Mouse (Mus musculus): Measurements from ENCODE around the gene Iffo2. TPM values are rescaled to one million over a fixed set of nuclear protein-coding genes. Genes with fewer than 3 reads are reported as not detected.
"Not testable (repeated sequence)": the region's sequence is repeated elsewhere in the genome, so short reads cannot be mapped to it uniquely, and the experiment has no call there.

Iffo2 gene
- total RNA-seq (2021), result 1 to 10 TPM; 8.7 to 9.1 TPM
- long read RNA-seq, experiment 1, partial matches to known transcripts, result 0 of 1 reads
- long read RNA-seq, experiment 1, other reads (novel, unspliced or antisense), result 1 of 1 reads
- long read RNA-seq, experiment 2, partial matches to known transcripts, result 0 of 2 reads
- long read RNA-seq, experiment 2, other reads (novel, unspliced or antisense), result 2 of 2 reads

- not testable (repeated sequence) for DNase-seq
Observed at GRCm38 (mm10) chr4:139530248-139530647, at the start of gene Iffo2. Gene Iffo2 (plus strand): TSS chr4:139530548.

DNA sequence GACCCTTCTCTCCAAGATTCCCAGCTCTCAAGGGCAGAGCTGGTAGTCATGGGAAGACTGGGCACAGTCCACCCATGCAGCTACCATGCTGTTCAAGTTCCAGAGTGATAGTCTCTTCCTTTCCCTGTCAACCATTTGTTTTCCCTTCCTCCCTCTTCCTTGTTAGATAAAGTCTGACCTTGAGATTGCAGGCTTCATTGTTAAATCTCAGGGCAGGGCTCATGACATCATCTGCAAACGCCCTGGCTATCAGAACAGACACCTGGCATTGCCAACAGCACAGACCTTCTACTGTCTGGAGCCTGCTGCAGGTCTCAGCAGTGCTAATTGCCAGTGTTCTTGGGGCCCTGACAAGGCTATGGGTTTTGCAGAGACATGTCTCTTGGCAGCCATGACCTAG lies 48.9 kb upstream of the Iffo2 start:
- no peak for DNase-seq
- intact Hi-C loops (cut with DNase I), result loop anchor here (10.0 kb wide), 1 partner anchor 373 kb away; no protein-coding TSS in a partner anchor

More at GRCm38 (mm10) chr4:139530248-139530647, at the start of gene Iffo2:
- intact Hi-C loops (cut with DNase I), result not testable (repeated sequence)

GRCm38 (mm10) chr4:139483461-139484105 lies 46.8 kb upstream of the Iffo2 start:
- intact Hi-C loops (cut with DNase I), result loop anchor here (10.0 kb wide), 1 partner anchor 371 kb away; no protein-coding TSS in a partner anchor
- no peak for DNase-seq

DNA sequence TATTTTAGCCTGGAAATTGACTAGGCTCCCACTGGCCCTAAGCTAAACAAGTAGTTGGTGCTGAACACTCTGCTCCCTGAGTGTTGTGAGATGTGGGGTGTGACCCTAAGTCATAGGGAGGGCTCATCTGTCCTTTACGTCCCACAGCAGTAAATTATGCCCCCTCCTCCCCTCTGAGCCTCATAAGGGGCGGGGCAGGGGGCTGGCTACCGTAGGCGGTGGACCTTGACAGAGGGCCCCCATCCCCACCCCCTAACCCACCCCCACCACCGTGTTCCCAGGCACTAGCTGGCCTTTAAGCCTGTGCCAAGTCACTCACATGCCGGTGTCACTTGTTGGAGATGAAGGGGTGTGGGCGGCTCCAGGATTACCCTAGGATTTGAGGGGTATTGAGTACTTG lies 45.9 kb upstream of the Iffo2 start:
- intact Hi-C loops (cut with DNase I), result loop anchor here (10.0 kb wide), 1 partner anchor 370 kb away; no protein-coding TSS in a partner anchor
- no peak for DNase-seq

DNA sequence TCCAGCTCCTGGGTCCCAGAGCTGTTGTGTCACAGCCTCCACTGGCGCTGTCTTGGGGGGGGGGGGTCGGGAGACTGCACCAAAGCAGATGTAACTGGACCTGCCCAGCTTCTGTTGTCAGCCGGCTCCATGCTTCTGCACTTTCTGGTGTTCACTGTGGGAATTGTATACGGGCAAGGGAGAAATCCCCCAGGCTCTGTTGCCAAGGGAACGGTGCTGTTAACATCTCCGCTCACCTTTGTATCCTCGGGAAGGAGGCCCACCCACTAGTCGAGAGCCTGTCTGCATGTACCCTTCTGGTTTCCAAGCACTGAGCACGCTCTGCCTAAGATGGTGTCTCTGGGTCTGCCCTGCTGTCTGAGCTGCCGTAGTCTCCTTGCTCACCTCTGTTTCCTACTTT lies 43.3 kb upstream of the Iffo2 start:
- intact Hi-C loops (cut with DNase I), result loop anchor here (10.0 kb wide), 1 partner anchor 368 kb away; no protein-coding TSS in a partner anchor
- DNase-seq, result no peak

DNA sequence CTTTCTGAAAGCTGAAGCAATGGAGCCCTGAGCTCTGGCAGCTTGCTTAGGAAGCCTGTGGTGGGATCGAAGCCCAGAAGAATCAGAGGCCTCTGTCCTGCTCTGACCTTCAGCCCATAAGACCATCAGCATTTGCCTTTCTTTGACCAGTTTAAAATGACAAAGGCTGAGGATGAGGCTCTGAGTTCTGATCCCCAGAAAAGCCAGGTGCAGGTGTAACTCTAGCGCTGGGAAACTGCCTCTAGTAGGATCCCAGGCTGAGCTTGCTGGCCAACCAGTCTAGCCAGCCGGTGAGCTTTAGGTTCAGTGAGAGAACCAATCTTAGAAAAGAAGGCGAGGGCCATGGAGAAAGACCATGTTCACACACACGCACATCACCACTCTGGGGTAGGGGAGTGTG lies 42.0 kb upstream of the Iffo2 start:
- DNase-seq, result no peak
- intact Hi-C loops (cut with DNase I), result loop anchor here (10.0 kb wide), 1 partner anchor 366 kb away; no protein-coding TSS in a partner anchor

DNA sequence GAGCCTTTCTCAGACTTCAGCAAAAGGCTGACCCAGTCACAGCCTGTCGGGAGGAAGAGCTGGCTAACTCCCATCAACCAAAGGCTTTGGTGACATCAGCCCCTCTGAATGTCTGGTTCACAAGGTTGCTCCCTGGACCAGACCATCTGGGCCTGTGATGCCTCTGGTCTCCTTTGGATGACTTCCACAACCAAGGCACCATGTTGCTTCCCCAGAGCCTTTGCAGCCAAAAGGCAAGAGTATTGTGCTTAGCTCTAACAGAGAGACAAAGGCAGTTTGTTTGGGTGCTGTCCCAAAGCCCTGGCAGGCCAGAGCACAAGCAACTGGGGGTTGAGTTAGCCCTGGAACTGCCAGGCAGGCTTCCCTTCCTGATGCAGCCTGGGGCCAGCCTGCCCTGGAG lies 40.4 kb upstream of the Iffo2 start:
- DNase-seq, result peak in 1 of 2 experiments; percentile 37
- intact Hi-C loops (cut with DNase I), result loop anchor here (5.0 to 10.0 kb wide), 2 partner anchors 82 to 365 kb away; no protein-coding TSS in a partner anchor

DNA sequence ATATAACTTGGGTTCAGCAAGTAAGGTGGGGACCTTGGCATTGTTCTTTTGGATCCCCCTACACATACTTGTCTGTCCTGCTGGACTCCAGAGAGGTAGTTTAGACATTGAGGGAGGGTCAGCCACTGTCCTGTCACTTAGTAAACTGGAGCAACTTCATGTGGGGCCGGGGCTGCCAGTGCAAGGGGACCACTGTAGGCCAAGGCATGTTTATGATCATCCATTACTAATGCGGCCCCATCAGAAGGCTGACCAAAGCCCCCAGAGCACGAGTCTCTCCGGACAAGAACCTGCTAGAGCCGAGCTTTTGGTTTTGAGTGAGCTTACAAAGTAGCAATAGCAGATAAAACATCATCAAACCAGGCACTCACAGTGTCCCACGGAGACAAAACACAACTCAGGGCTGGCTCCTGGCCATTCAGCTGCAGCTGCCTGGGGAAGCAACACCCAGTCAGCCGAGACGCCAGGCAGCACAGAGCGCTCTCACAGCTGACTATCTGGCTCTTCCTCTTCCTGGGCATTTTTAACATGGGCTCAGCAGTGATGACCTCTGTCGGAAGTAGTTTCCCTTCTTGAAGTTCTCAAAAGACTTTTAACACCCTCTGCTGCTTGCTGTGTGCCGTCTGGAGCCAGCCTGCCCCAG lies 39.8 kb upstream of the Iffo2 start:
- peak; percentile 76 to 78 for DNase-seq
- intact Hi-C loops (cut with DNase I), result loop anchor here (5.0 kb wide), 1 partner anchor 82 kb away; no protein-coding TSS in a partner anchor

DNA sequence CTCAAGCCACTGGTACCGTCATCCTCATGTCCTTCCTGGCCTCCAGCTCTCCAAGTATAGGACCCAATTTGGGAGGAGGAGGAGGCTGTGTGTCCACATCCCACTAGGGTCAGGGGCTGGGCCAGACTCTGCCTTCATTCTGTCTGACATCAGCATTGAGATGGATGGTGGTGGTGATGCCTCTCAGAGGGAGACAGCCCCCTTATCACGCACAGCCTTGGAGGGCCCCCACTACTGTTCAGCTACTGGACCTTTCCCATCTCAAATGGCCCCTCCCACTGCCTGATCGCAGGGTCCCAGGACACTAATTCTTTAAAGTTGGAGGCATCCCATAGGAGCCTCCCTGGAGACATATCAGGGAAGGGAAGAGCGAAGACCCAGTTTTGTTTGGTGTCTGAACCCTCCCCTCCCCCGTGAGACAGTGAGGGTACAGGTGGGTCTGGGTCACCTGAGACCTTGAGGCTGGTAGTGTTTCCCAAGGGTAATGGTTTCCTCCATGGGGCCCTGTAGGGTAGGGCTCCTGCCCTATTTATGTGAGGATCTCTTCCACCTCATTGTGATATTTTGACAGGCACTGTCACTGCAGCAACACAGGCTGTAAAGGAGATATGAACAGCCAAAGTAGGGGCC lies 38.7 kb upstream of the Iffo2 start:
- intact Hi-C loops (cut with DNase I), result loop anchor here (5.0 kb wide), 1 partner anchor 81 kb away; no protein-coding TSS in a partner anchor
- no peak for DNase-seq

- intact Hi-C loops (cut with DNase I), result loop anchor here (5.0 kb wide), 1 partner anchor 80 kb away; no protein-coding TSS in a partner anchor
- DNase-seq, result no peak
Observed at GRCm38 (mm10) chr4:139492258-139492833, 38.0 kb upstream of the Iffo2 start.

- DNase-seq, result peak in 1 of 2 experiments; percentile 22
- intact Hi-C loops (cut with DNase I), result loop anchor here (5.0 kb wide), 1 partner anchor 79 kb away; no protein-coding TSS in a partner anchor
Observed at GRCm38 (mm10) chr4:139493227-139494025, 36.9 kb upstream of the Iffo2 start.

GRCm38 (mm10) chr4:139500814-139501213 lies 29.5 kb upstream of the Iffo2 start:
- peak; percentile 33 to 46 for DNase-seq
- intact Hi-C loops (cut with DNase I), result no loop called here

DNA sequence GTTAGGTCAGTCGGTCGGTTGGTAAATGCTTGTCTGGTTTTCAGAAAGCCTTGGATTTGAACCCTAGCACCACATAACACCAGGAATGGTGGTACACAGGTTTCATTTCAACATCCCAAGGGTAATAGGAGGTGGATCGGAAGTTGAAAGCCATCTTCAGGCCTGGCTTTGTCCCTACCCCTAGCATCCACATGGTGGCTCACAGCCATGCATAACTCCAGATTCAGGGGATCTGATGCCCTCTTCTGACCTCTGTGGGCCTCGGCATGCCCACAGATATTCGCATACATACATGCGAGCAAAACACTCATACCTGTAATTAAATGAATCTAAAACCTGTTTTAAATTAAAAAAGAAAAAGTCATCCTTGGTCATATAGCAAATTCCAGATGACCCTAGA lies 28.6 kb upstream of the Iffo2 start:
- intact Hi-C loops (cut with DNase I), result no loop called here
- no peak for DNase-seq

DNA sequence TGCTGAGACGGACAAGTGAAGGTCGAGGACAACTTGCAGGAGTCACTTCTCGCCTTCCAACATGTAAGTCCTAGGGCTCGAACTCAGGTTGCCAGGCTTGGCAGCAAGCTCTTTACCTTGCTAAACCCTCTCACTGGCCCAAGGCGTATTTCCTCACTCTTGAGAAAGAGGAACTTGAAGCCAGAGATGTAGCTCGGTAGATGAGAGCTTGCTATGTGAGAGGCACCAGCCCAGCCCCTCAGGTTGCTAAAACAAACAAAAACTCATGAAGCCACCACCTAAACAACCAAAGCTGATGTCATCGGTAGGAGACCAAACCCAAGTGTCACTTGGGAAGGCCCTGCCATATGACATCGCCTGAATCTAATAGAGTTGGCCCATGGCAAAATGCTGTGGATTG lies 26.4 kb upstream of the Iffo2 start:
- intact Hi-C loops (cut with DNase I), result no loop called here

DNA sequence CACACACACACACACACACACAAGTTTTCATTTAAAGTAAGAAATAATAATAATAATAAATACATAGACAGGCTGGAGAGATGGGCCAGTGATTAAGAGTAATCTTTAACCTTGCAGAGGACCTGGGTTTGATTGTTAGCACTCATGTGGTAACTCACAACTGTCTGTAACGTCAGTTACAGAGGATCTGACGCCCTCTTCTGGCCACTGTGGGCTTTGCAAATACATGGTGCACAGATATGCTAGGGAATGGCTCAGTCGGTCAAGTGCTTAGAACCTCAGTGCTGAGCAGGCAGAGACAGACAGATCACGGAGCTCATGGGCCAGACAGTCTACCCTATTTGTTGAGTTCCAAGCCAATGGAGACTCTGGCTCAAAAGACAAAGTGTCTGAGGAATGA lies 24.6 kb upstream of the Iffo2 start:
- DNase-seq, result no peak
- intact Hi-C loops (cut with DNase I), result no loop called here

More for the DNA sequence above, 26.4 kb upstream of the Iffo2 start:
- no peak for DNase-seq

DNA sequence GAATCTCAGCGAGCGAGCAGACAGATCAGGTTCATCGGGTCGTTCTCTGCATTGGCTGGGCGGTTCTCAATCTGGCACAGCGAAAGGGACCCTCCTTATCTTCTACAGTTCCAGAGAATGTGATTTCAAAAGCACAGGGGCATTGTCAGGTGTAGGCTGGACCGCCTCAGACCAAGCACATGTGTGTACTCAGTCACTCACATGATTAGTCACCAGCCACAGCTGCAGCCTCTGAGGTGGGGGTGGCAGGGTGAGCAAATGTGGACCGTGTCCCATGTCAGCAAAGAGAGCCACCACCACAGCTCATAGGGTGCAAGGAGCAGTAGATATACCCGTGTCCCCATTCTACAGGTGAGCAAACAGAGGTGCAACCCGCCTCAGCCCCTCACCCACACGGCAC lies 23.6 kb upstream of the Iffo2 start:
- no peak for DNase-seq
- intact Hi-C loops (cut with DNase I), result no loop called here

DNA sequence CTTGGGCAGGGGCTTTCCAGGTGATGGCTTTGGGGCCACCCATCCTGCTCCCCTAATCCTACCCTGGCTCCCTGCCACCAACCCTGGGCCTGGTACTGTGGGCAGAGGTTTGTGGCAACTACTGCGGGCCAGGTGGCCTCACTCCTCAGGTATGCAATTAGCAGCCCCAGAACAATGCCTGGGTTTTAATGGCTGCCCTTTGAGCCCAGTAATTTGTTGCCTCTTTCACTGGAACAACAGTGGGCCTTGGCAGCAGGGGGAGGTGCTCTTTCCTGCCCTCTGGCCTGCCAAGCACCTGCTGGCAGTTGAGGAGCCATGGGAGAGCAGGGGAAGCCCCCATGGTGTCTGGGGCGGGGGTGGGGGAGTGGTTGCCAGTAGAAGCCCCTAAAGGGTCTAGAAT lies 21.3 kb upstream of the Iffo2 start:
- no peak for DNase-seq
- intact Hi-C loops (cut with DNase I), result no loop called here

GRCm38 (mm10) chr4:139511557-139511956 lies 18.8 kb upstream of the Iffo2 start:
- intact Hi-C loops (cut with DNase I), result no loop called here
- no peak for DNase-seq

- intact Hi-C loops (cut with DNase I), result no loop called here
- DNase-seq, result no peak
Observed at GRCm38 (mm10) chr4:139512985-139513384, 17.4 kb upstream of the Iffo2 start.

All from heart, postnatal 14 days (tissue).